Mouse (Mus musculus) midbrain, embryonic 11.5 days (tissue): ENCODE results near the gene Ngly1. TPM values are rescaled to one million over a fixed set of nuclear protein-coding genes. Genes with fewer than 3 reads are reported as not detected.

ENCODE experiments used
- ATAC-seq: fragments of 200-750 bp; cut with Nextera tagmentation; 2 replicates; pipeline ENCODE4 v1.8.0; 2017; ENCODE audit warnings: moderate TSS enrichment, moderate library complexity; ENCODE audit not compliant: low FRiP score
- DNase-seq: peaks from one replicate; pipeline ENCODE4 v3.0.0; 2015; ENCODE audit warnings: low spot score; ENCODE audit errors: missing footprints
- H3K27ac ChIP-seq: fragments of 300-500 bp; sonication (generic); 2 replicates; pipeline ENCODE4 v1.5.1; 2014; ENCODE audit warnings: low read depth, low read length
- H3K27me3 ChIP-seq: fragments of 300-500 bp; sonication (generic); 2 replicates; pipeline ENCODE4 v1.6.1; 2014; ENCODE audit warnings: mild to moderate bottlenecking, low read length, moderate library complexity, mixed read lengths; ENCODE audit not compliant: control insufficient read depth, insufficient read depth
- H3K36me3 ChIP-seq: fragments of 300-500 bp; sonication (generic); 2 replicates; pipeline ENCODE4 v1.6.1; 2014; ENCODE audit warnings: mild to moderate bottlenecking, low read length, moderate library complexity, mixed read lengths; ENCODE audit not compliant: control insufficient read depth, insufficient read depth
- H3K4me1 ChIP-seq: fragments of 300-500 bp; sonication (generic); 2 replicates; pipeline ENCODE4 v1.6.1; 2014; ENCODE audit warnings: low read length; ENCODE audit not compliant: control insufficient read depth, insufficient read depth
- H3K4me2 ChIP-seq: fragments of 300-500 bp; sonication (generic); 2 replicates; pipeline ENCODE4 v1.6.1; 2014; ENCODE audit warnings: mild to moderate bottlenecking, moderate library complexity
- H3K4me3 ChIP-seq: fragments of 300-500 bp; sonication (generic); 2 replicates; pipeline ENCODE4 v1.5.1; 2014; ENCODE audit warnings: low read depth, low read length
- H3K9ac ChIP-seq: fragments of 300-500 bp; sonication (generic); 2 replicates; pipeline ENCODE4 v1.6.1; 2014; ENCODE audit warnings: low read length
- H3K9me3 ChIP-seq: fragments of 300-500 bp; sonication (generic); 2 replicates; pipeline ENCODE4 v1.6.1; 2016; ENCODE audit warnings: low read length; ENCODE audit not compliant: control insufficient read depth
- WGBS: fragments of 180-500 bp; shearing (Covaris S2); extraction: QIAGEN DNeasy Blood & Tissue Kit; methylation state at CpG from one replicate; pipeline ENCODE4 v1.1.7; 2014; 5-methylcytosine and 5-hydroxymethylcytosine counted together
- polyA plus RNA-seq: library from polyadenylated mRNA; unstranded; fragments of >200 nt; fragmentation: Nextera tagmentation; extraction: Ambion mirVana; gene quantifications from 2 replicates; pipeline ENCODE4 v1.2.1, GENCODE M21; 2014

Ngly1 gene
- polyA plus RNA-seq, 1 experiment from 2014 or later, result 22.0 TPM

DNA sequence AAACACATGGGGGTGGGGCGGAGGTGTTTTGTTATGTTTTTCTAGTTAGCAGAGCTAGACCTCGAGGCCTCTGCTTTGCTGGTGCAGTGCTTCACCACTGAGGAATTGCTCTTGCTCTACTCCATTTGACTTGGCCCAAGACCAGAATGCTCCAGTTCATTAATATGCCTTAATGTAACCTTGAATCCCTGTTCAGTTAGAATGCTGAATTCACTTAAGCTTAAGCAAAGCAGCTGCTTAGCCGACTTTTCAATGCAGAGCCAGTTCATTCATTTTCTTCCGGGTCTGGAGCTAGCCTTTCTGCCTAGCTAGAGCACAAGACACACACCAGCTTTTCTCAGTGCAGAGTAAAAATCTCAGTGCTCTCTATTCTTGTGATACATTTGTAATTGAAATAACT lies 30.1 kb downstream of the Ngly1 start:
- Histone ChIP-seq H3K27me3 (no peaks in the 10 kb centered on the region), H3K9me3 (no peaks in the 10 kb centered on the region), H3K36me3 (no peaks in the 10 kb centered on the region), H3K27ac (no peak overlapping the region), H3K9ac (no peak overlapping the region), H3K4me3 (no peak overlapping the region), H3K4me2 (no peak overlapping the region), H3K4me1 (no peaks in the 10 kb centered on the region)
- ATAC-seq (no peak), DNase-seq (no peak)
- WGBS, result 75% methylated on average over 4 of the region's 4 CpGs

DNA sequence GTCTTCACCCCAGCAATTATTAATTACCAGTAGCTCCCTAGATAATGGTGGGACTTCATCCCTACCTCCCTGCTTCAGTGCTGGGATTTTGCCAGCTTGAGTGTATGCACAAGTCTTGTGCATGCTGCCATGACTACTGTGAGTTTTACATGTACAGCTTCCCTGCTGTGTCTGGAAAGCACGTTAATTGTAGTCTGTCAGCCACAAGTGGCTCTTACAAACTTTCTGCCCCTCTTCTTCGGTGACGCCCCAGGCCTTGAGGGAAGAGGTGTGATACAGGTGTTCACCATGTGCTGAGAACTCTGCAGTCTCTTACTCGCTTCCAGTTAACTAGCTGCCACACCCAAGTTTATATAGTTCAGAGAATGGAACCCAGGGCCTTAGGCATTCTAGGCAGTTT lies 34.9 kb downstream of the Ngly1 start:
- WGBS, result 82% methylated on average over 4 of the region's 4 CpGs

DNA sequence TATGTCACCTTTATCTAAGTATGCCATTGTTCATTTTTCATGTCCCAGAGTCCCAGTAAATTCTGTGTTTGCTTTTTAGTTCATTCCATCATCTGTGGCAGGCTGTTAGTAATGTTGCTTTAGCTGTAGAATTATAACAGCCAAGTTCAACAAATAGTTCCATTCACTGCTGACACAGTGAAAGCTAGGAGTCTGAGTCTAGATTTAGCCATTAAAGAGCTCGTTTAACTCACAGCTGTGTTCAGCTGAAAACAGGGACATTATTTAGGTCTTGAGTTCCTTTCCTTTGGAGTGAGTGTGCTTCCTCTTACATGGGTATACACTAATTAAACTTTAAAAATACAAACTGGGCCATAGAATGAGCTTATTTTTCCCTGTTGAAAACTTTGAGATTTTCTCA lies 43.3 kb downstream of the Ngly1 start:
- no peak overlapping the region for H3K27ac ChIP-seq
- H3K4me3 ChIP-seq, result no peak overlapping the region
- no peaks in the 10 kb centered on the region for H3K4me1 ChIP-seq
- no peaks in the 10 kb centered on the region for H3K27me3 ChIP-seq
- H3K36me3 ChIP-seq, result no peaks in the 10 kb centered on the region
- ATAC-seq, result no peak
- 65% methylated on average over 1 of the region's 1 CpGs for WGBS
- no peak overlapping the region for H3K4me2 ChIP-seq
- no peak overlapping the region for H3K9ac ChIP-seq
- H3K9me3 ChIP-seq, result no peaks in the 10 kb centered on the region
- no peak for DNase-seq

More for the DNA sequence above, 34.9 kb downstream of the Ngly1 start:
- H3K9ac ChIP-seq, result no peak overlapping the region
- H3K27me3 ChIP-seq, result no peaks in the 10 kb centered on the region
- H3K4me3 ChIP-seq, result no peak overlapping the region
- no peak overlapping the region for H3K4me2 ChIP-seq
- DNase-seq (no peak), ATAC-seq (no peak)
- H3K36me3 ChIP-seq, result no peaks in the 10 kb centered on the region
- H3K9me3 ChIP-seq, result no peaks in the 10 kb centered on the region
- no peaks in the 10 kb centered on the region for H3K4me1 ChIP-seq
- H3K27ac ChIP-seq, result no peak overlapping the region

DNA sequence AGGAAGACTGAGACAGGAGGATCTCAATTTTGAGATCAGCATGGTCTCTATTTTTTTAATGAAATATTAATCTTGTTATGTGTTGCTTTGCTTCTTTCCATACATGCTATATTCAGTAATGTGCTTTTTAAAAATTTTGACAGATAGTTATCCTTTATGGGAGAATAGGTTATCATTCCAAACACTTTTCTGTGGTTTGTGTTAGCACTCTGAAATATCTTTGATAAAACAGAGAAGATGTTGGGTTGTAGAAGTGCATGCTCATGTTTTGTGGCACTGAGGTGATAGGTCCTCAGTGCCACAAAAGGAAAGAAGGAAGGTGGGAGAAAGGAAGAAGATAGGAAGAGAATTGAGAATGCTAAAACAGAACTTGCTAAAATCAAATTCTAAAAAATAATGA lies 43.9 kb downstream of the Ngly1 start:
- DNase-seq, result no peak
- ATAC-seq, result no peak

DNA sequence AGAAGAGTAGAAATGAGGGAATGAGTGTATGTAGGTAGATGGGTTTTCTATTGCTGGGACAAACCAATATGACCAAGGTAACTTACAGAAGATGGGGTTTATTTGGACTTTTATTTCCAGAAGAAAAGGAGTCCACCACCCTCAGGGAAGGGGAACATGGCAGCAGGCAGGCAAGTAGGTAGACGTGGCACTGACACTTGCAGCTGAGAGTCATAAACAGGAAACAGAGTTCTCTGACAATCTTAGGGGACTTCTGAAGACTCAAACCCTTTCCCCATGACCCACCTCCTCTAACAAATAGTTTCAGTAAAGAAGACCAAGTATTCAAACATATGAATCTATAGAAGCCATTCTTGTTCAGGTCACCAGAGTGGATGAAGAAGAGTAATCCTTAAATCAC lies 44.8 kb downstream of the Ngly1 start:
- no peak overlapping the region for H3K27ac ChIP-seq
- no peaks in the 10 kb centered on the region for H3K27me3 ChIP-seq
- H3K4me2 ChIP-seq, result no peak overlapping the region
- H3K9ac ChIP-seq, result no peak overlapping the region
- no peaks in the 10 kb centered on the region for H3K36me3 ChIP-seq
- 81% methylated on average over 1 of the region's 1 CpGs for WGBS
- H3K4me1 ChIP-seq, result no peaks in the 10 kb centered on the region
- ATAC-seq, result no peak
- DNase-seq, result no peak
- H3K4me3 ChIP-seq, result no peak overlapping the region
- H3K9me3 ChIP-seq, result no peaks in the 10 kb centered on the region

More for the DNA sequence above, 43.9 kb downstream of the Ngly1 start:
- no peaks in the 10 kb centered on the region for H3K36me3 ChIP-seq
- no peak overlapping the region for H3K9ac ChIP-seq
- H3K4me3 ChIP-seq, result no peak overlapping the region
- H3K4me1 ChIP-seq, result no peaks in the 10 kb centered on the region
- H3K27me3 ChIP-seq, result no peaks in the 10 kb centered on the region
- H3K9me3 ChIP-seq, result no peaks in the 10 kb centered on the region
- H3K27ac ChIP-seq, result no peak overlapping the region
- no peak overlapping the region for H3K4me2 ChIP-seq

DNA sequence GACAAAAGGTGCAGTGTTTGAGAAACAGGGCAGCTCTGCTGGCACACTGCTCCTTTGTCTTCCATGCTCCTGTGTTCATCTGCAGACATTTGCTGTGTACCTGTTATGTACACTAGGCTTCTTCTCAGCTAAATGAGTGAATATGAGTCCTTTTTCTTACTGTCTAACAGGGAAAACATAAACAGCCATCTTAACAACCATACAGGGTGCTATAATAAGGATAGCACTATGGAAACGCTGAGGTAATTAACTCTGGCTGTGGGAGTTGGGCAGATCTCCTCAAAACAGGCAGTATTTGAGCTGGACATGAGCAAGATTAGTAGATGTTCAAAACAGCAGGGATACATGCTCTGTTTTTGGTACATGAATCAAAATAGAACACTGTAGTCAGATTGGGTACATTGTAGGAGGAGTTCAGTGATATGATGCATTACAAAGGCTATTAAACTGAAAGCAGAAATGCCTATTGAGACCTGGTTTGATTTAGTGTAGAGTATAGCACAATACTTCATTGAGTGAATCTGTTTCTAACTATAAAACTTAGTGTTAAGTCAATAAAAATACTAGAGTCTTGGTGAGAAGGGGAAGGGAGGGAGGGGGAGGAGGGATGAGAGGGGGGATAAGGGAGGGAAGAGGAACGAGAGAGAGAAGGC lies 47.9 kb downstream of the Ngly1 start:
- DNase-seq (no peak), ATAC-seq (no peak)
- Histone ChIP-seq H3K9me3 (no peaks in the 10 kb centered on the region), H3K4me3 (no peak overlapping the region), H3K4me1 (no peaks in the 10 kb centered on the region), H3K36me3 (no peaks in the 10 kb centered on the region), H3K9ac (no peak overlapping the region), H3K27me3 (no peaks in the 10 kb centered on the region), H3K27ac (no peak overlapping the region), H3K4me2 (no peak overlapping the region)
- 80% methylated on average over 2 of the region's 2 CpGs for WGBS

- H3K27ac ChIP-seq, result no peak overlapping the region
- no peaks in the 10 kb centered on the region for H3K36me3 ChIP-seq
- H3K4me2 ChIP-seq, result no peak overlapping the region
- H3K9ac ChIP-seq, result no peak overlapping the region
- DNase-seq (no peak), ATAC-seq (no peak)
- no peaks in the 10 kb centered on the region for H3K27me3 ChIP-seq
- no peak overlapping the region for H3K4me3 ChIP-seq
- H3K9me3 ChIP-seq, result no peaks in the 10 kb centered on the region
- WGBS, result 93% methylated on average over 5 of the region's 5 CpGs
- H3K4me1 ChIP-seq, result no peaks in the 10 kb centered on the region
Observed at GRCm38 (mm10) chr14:16301735-16302134, 52.7 kb downstream of the Ngly1 start.

- no peaks in the 10 kb centered on the region for H3K36me3 ChIP-seq
- H3K27ac ChIP-seq, result no peak overlapping the region
- no peaks in the 10 kb centered on the region for H3K27me3 ChIP-seq
- DNase-seq, result no peak
- no peaks in the 10 kb centered on the region for H3K9me3 ChIP-seq
- H3K4me3 ChIP-seq, result no peak overlapping the region
- H3K4me2 ChIP-seq, result no peak overlapping the region
- 27% methylated on average over 1 of the region's 1 CpGs for WGBS
- ATAC-seq, result no peak
- no peak overlapping the region for H3K9ac ChIP-seq
- no peaks in the 10 kb centered on the region for H3K4me1 ChIP-seq
Observed at GRCm38 (mm10) chr14:16302688-16303087, 53.6 kb downstream of the Ngly1 start.

DNA sequence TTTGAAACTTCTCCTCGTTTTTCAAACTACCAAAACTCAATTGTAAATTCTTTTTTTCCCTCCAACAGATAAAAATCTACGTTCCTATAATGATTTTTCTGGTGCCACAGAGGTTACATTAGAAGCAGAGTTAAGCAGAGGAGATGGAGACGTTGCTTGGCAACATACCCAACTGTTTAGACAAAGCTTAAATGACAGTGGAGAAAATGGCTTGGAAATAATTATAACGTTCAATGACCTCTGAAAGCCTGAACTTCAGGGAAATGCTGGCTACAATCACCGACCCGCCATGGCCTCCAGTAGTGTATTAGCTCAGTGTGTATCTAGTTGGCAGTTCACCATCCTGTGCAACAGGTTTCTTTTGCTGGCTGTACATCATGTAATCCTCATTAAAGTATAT lies 61.7 kb downstream of the Ngly1 start:
- no peak overlapping the region for H3K27ac ChIP-seq
- DNase-seq (no peak), ATAC-seq (no peak)
- no peak overlapping the region for H3K4me2 ChIP-seq
- H3K36me3 ChIP-seq, result no peaks in the 10 kb centered on the region
- H3K9me3 ChIP-seq, result no peaks in the 10 kb centered on the region
- no peaks in the 10 kb centered on the region for H3K27me3 ChIP-seq
- no peaks in the 10 kb centered on the region for H3K4me1 ChIP-seq
- H3K9ac ChIP-seq, result no peak overlapping the region
- WGBS, result 69% methylated on average over 6 of the region's 6 CpGs
- H3K4me3 ChIP-seq, result no peak overlapping the region
